Mouse (Mus musculus) liver, adult 2 months (tissue): Measurements from ENCODE around the gene Igsf10.

Experiments
- CTCF ChIP-seq: fragments of 200-500 bp; IDR thresholded peaks from 2 replicates; pipeline ENCODE4 v1.5.1; 2011; ENCODE audit warnings: low read depth, low read length, control low read depth
- POLR2A ChIP-seq: fragments of 200-500 bp; IDR thresholded peaks from 2 replicates; pipeline ENCODE4 v1.6.1; 2011; ENCODE audit warnings: low read length, control low read depth; ENCODE audit not compliant: insufficient read depth; ENCODE audit errors: extremely low read depth

DNA sequence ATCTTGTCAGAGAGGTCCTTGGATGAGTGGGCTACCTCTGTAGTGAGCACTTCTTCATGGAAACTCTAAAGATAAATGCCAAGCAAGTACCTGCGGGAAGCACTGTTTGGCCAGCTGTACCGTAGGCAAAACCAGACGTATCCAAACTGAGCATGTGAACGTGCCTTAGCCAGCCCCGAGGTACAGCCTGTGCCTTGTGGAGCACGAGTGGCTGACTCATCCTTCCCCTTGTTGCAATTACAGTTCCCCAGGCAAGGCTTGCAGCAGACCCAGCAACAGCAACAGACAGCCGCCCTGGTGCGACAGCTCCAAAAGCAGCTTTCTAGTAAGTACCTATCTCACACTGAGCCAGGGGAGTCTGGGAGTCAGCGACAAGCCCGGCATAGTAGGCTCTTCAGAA is 31.6 kb downstream of the Igsf10 start:
- TF ChIP-seq POLR2A, result no peak
- no peak for TF ChIP-seq CTCF
